Mouse (Mus musculus) lung, postnatal 14 days (tissue): Measurements from ENCODE around the gene Tinagl1.

Experiments
- DNase-seq: peaks from one replicate; pipeline ENCODE4 v3.0.0; 2021

Gene Tinagl1

DNA sequence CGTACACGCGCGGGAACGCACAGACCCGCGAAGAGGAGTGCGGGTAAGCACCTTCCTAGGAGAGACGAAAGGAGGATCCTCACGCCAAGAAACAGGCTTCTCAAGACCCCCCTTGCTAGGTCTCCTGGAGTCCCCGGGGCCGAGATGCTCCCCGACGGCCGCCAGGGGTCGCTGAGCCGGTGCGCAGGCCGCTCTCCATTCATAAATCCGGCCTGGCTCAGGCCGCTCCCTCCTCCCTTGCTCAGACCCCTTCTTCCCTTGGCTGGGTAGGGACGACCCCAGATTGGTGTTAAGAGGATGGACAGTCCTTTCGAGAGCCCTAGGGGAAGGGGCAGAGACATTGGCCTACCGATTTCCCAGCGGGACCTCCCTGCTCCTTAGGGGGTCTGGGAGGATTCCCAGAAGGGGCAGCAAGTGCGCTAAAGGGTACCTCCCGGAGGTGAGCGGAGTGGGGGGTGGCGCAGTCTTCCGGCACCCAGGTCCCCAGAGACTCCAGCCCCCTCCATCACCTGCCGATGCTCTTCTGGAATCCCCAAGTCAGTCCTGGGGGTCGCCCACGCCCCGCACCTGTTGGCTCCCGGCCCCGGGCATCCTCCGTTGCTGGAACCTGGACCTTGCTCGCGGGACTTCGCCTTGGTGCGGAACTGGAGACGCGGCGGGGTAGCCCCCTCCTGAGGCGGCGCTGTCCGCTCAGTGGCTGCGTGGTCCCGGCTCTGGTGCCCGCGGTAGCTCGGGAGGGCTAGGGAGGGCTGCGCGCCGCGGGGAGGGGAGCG lies 36.3 kb downstream of the Tinagl1 start:
- peak; percentile 85 for DNase-seq

DNA sequence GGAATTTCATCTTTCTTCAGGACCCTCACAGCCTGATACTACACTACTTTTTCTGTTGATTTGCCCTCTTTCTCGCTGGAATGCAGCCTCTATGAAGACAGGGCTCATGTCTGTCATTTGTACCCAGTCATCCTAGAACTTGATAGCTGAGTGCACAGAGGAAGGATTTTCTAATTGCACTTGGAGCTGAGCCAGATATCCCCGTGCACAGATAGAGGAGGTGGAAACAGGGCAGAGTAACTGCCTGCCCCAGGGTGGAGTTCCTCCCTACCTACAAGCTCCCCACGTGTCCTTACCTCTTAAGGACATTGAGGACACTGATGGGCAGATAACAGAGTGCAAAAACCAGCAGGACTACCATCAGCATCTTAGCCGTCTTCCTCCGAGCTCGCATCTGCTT lies 41.5 kb downstream of the Tinagl1 start:
- no peak for DNase-seq

DNA sequence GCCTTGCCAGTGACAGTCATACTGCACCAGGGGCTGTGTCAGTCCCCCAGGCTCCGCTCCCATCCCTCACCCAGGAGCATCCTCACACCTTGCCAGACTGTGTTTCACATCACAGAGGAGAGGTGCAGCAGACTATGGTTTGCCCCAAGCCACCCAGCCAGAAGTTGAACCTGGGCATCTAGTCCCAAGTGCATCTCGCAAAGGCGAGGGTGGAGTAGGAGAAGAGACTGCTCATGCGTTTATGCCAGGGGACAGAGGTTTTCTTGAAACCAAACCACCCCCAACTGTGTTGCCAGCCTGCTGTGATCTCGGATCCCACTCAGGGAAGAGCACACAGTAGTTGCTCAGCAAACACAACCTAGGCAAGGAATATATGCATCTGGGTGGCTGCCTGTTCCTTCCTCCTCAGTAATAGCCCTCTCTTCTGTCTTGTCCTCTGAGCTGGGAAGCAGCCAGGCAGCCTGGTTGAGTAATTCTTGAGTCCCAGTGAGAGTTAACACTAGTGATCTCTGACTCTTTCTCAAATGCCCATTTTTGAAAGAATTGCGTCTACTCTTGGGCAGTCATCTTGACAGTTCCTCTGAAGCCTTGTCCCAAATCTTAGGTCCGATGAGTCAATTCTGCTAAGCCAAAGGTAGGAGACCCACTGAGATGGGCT lies 43.3 kb downstream of the Tinagl1 start:
- DNase-seq: no peak

DNA sequence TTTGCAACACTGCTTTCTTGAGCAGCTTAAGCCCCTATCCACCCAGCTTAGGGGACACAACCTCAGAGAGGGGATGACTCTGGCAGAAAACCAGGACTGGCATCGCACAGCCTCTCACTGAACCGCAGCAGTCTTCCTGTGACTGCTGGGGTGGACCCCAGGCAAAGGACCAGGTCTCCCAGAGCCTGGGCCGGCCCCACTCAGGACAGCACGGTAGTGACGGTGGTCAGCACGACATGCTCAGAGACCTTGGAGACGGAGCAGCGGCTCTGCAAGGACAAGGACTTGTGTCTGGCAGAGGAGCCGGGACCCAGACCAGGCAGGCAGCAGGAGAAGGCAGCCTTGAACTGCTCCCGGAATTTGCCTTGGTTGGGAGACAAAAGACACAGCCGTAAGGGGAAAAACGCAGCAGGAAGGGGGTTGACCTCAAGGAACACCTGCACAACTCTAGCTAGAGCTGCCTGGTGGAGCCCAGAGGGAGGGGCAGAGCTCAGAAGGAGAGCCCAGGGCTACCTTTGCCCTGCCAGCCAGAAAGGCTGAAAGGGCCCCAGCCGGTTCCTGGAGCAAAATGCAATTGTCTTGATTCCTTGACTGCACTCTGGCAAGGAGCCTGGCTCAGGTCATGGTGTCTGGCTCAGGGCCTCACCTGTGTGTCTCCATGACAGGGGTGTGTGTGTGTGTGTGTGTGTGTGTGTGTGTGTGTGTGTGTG lies 44.1 kb downstream of the Tinagl1 start:
- DNase-seq: no peak

DNA sequence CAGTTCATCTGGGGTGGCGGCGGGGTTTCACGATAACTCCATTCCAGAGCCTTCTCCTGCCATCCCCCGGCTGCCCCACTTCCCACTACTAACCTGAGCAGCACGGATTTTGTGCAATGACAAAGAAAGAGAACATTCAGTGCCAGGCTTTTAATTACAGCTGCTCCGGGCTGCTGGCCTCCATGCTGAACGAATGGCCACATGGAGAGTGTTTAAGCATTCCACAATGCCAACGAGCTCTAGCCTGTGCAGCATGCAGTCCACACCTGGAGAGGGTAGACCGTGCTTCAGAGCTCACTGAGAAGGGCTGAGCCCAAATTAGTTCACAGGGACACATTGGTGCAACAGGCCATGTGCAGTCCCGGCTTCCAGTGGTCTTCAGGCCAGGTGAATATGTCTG lies 44.8 kb downstream of the Tinagl1 start:
- DNase-seq: no peak

DNA sequence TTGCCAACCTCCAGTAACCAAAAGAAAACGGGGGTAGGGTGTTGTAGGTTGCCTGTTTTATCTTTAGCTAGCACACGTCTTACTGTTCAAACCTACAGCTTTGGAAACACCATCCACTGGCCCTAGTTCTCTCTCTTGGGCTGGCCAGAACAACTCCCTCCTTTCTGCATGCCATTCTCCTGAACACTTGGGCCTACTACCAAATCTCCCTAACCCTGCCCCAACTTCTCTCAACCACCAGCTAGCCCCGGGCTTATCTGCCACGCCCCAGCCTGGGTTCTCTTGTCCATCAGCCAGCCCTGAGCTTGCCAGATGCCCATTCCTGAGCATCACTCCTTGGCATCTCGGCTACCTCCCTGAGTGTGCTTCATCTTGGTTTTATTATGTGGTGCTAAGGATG lies 46.0 kb downstream of the Tinagl1 start:
- no peak for DNase-seq

DNA sequence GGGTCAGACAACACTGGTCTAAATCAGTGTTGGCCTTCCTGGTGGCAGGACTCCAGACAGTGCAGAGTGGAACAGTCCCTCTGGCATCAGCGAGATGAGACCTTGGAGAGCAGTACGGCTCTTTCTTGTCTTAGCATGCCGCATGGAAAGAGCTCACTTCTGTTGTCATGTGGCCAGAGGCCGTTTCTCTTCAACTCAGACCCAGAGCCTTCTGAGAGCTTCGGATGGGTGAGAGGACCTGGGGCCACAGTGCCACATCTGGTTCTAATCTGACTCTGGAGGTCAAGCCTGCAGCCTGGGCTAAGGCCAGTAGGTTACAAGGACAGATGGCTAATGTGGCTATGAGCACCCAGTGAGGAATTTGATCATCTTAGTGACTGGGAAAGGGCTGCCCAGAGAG lies 49.0 kb downstream of the Tinagl1 start:
- no peak for DNase-seq

DNA sequence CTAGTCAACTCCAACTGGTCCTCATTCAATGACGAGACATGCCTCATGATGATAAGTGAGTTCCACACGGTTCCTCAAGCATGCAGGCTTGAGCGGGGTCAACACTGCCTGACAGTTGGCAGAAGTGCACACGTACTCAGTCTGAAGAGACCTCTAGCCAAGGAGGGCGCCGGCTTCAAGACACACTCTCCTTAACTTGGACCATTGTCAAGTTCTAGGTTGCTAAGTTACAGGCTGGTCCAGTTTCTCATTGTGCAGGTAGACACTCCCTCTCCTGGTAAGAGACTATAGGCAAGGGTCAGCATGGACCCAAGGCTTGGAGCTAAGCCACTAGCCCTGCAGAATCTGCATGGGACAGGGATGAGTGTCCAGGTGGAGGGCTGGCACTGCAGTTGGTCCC lies 49.8 kb downstream of the Tinagl1 start:
- DNase-seq: no peak

DNA sequence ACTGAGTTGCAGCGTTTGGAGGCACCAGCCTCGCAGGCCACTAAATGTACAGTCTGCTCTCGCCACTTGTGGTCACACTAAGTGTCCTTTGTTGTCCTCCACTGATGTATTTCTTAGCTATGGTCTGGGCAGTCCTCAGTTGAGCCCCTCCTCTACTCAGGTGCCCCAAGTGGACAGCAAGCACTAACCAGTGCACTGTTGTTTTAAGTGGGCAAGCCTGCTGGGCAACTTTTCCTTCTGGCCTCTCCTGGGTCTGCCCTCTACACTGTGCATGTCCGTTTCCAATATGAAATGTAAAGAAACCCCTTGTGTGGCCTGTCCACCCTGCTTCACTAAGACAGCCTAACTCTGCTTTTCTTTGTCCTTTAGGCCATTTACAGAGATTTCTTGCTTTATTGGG lies 50.8 kb downstream of the Tinagl1 start:
- peak; percentile 72 for DNase-seq

DNA sequence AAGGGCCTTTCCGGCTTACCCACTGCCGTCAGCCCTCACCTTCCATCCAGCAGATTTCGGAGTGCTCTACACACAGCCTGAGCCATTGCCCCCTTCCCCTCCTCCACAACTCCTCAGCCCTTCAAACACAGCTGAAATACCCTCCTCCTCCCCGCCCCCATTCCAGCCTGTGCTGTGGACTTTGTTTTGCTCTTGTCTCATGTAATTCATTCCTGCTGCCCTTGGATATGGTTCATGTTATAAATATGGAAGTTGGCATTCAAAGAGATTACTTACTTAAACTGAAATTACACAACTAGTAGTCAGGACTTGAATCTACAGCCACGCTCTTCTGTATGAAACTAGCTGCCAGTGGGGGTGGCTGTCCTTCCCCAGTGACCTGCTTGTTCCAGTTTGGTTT lies 51.9 kb downstream of the Tinagl1 start:
- DNase-seq: no peak

DNA sequence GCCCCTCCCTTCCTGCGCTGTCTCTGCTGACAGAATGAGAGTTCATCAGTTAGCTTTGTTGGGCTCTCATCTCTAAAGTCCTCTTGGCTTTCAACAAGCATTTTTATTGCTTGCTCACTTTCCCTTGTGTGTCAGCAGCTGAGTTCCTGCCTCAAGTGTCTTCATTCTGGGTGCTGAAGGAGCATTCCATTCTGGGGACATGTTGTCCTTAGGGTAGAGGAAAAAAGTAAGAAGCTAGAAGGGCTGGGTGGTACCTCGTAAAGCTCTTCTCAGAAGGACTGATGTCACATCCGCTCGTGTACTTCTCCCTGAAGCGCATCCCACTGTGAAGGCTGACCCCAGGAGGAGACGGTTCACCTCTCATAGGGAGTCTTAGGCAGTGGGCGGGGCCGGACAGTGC lies 53.4 kb downstream of the Tinagl1 start:
- no peak for DNase-seq

DNA sequence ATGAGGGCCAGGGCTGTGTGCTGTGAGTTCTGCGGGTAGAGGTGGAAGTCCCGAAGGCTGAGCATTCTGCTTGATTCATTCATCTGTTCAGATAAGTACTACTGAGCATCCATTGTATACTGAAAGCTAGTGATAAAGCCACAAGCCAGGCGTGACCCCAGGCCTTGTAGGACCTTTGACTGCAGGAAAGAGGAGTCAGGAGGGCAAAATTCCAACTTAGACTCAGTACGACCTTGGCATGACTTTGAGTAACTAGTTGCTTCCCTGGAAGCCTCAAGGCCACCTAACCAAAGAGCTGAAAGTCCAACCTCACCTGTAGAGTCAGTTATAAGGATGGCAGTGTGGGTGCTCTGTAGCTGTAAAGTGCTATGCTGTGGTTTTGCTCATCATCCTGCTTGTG lies 54.2 kb downstream of the Tinagl1 start:
- no peak for DNase-seq
